Mouse (Mus musculus): ENCODE data around the gene Pold4. TPM values are rescaled to one million over a fixed set of nuclear protein-coding genes. Genes with fewer than 3 reads are reported as not detected.
A peak's percentile ranks its signal among the peaks of the same experiment; 100 is the strongest.

Gene Pold4
- polyA plus RNA-seq, 1 experiment from 2014 or later = 19.9 TPM

GRCm38 (mm10) chr19:4280425-4280824 lies 48.7 kb downstream of the Pold4 start:
- Histone ChIP-seq H3K4me1 (peaks cover 13% of the 10 kb centered on the region; the same call in 1 of the 2 replicates), H3K9ac (no peak overlapping the region), H3K36me3 (peaks cover 6% of the 10 kb centered on the region), H3K4me3 (no peak overlapping the region), H3K9me3 (peaks cover 5% of the 10 kb centered on the region; the same call in 1 of the 2 replicates), H3K27me3 (replicated peaks) (peaks cover 16% of the 10 kb centered on the region), H3K4me2 (no peak overlapping the region), H3K27ac (replicated peaks) (no peak overlapping the region)
- ATAC-seq (ENCODE audit: extremely low read depth, insufficient number of reproducible peaks, low FRiP score, low TSS enrichment) = no peak
- WGBS = 85% methylated on average over 9 of the region's 9 CpGs

- Histone ChIP-seq H3K9me3 (no peaks in the 10 kb centered on the region), H3K4me3 (peak within 1 kb of the TSS; percentile 54), H3K36me3 (peaks cover 32% of the 10 kb centered on the region), H3K4me2 (peak within 1 kb of the TSS; percentile 71), H3K27me3 (replicated peaks) (peaks cover 16% of the 10 kb centered on the region), H3K9ac (peak within 1 kb of the TSS; percentile 74), H3K27ac (replicated peaks) (no peak within 1 kb of the TSS), H3K4me1 (peaks cover 13% of the 10 kb centered on the region; the same call in 1 of the 2 replicates)
- under 1% methylated on average over 49 of the region's 50 CpGs for WGBS
- ATAC-seq (ENCODE audit: extremely low read depth, insufficient number of reproducible peaks, low FRiP score, low TSS enrichment) = peak; percentile 86
Observed at GRCm38 (mm10) chr19:4282898-4283553, 51.3 kb downstream of the Pold4 start, which contains the start of gene Ankrd13d. TSS of gene Ankrd13d (minus strand) at chr19:4283137.

Small RNA genes within 50 kb of the gene (microRNA-seq; reads per million reads assigned to microRNA genes)
- gene Gm26115 (not detected), gene Mir6985 (not detected)

Other genes starting within 250 kb of the Pold4 start
- gene Acy3, start 245.3 kb upstream of the Pold4 start, polyA plus RNA-seq (2015; fragmentation: Nextera tagmentation; extraction: Ambion mirVana) = 10.4 and 10.8 TPM in 2 replicates
- gene Tbx10, start 239.1 kb upstream of the Pold4 start, polyA plus RNA-seq (2015; fragmentation: Nextera tagmentation; extraction: Ambion mirVana) = not detected in 2 replicates
- 51.7 and 60.0 TPM in 2 replicates for gene Nudt8, start 231.3 kb upstream of the Pold4 start, polyA plus RNA-seq (2015; fragmentation: Nextera tagmentation; extraction: Ambion mirVana)
- 4.1 and 5.4 TPM in 2 replicates for gene Gm49405, start 231.3 kb upstream of the Pold4 start, polyA plus RNA-seq (2015; fragmentation: Nextera tagmentation; extraction: Ambion mirVana)
- 80.5 and 99.3 TPM in 2 replicates for gene Doc2g, start 228.6 kb upstream of the Pold4 start, polyA plus RNA-seq (2015; fragmentation: Nextera tagmentation; extraction: Ambion mirVana)
- 407 and 462 TPM in 2 replicates for gene Ndufv1, start 219.1 kb upstream of the Pold4 start, polyA plus RNA-seq (2015; fragmentation: Nextera tagmentation; extraction: Ambion mirVana)
- 380 and 421 TPM in 2 replicates for gene Gstp1, start 193.9 kb upstream of the Pold4 start, polyA plus RNA-seq (2015; fragmentation: Nextera tagmentation; extraction: Ambion mirVana)
- 5.1 and 5.9 TPM in 2 replicates for gene Gstp2, start 185.9 kb upstream of the Pold4 start, polyA plus RNA-seq (2015; fragmentation: Nextera tagmentation; extraction: Ambion mirVana)
- 0.29 and 0.61 TPM in 2 replicates for gene Gstp3, start 172.3 kb upstream of the Pold4 start, polyA plus RNA-seq (2015; fragmentation: Nextera tagmentation; extraction: Ambion mirVana)
- gene Cabp2, start 150.3 kb upstream of the Pold4 start, polyA plus RNA-seq (2015; fragmentation: Nextera tagmentation; extraction: Ambion mirVana) = not detected in 2 replicates
- gene Cdk2ap2, start 134.7 kb upstream of the Pold4 start, polyA plus RNA-seq (2015; fragmentation: Nextera tagmentation; extraction: Ambion mirVana) = 64.5 and 64.9 TPM in 2 replicates
- gene Pitpnm1, start 131.9 kb upstream of the Pold4 start, polyA plus RNA-seq (2015; fragmentation: Nextera tagmentation; extraction: Ambion mirVana) = 18.2 and 21.8 TPM in 2 replicates
- 84.3 and 96.3 TPM in 2 replicates for gene Aip, start 106.0 kb upstream of the Pold4 start, polyA plus RNA-seq (2015; fragmentation: Nextera tagmentation; extraction: Ambion mirVana)
- gene Gpr152, start 92.1 kb upstream of the Pold4 start, polyA plus RNA-seq (2015; fragmentation: Nextera tagmentation; extraction: Ambion mirVana) = not detected in 2 replicates
- gene Cabp4, start 87.9 kb upstream of the Pold4 start, polyA plus RNA-seq (2015; fragmentation: Nextera tagmentation; extraction: Ambion mirVana) = not detected in 2 replicates
- gene Coro1b, start 83.3 kb upstream of the Pold4 start, polyA plus RNA-seq (2015; fragmentation: Nextera tagmentation; extraction: Ambion mirVana) = 107 and 122 TPM in 2 replicates
- gene Ptprcap, start 78.3 kb upstream of the Pold4 start, polyA plus RNA-seq (2015; fragmentation: Nextera tagmentation; extraction: Ambion mirVana) = 1.2 and 1.4 TPM in 2 replicates
- gene Rps6kb2, start 68.5 kb upstream of the Pold4 start, polyA plus RNA-seq (2015; fragmentation: Nextera tagmentation; extraction: Ambion mirVana) = 46.0 and 47.1 TPM in 2 replicates
- gene Carns1, start 56.4 kb upstream of the Pold4 start, polyA plus RNA-seq (2015; fragmentation: Nextera tagmentation; extraction: Ambion mirVana) = 4.4 and 5.0 TPM in 2 replicates
- gene Tbc1d10c, start 40.6 kb upstream of the Pold4 start, polyA plus RNA-seq (2015; fragmentation: Nextera tagmentation; extraction: Ambion mirVana) = 2.0 and 2.7 TPM in 2 replicates
- 642 and 729 TPM in 2 replicates for gene Ppp1ca, start 39.8 kb upstream of the Pold4 start, polyA plus RNA-seq (2015; fragmentation: Nextera tagmentation; extraction: Ambion mirVana)
- 21.3 and 22.2 TPM in 2 replicates for gene Rad9a, start 30.2 kb upstream of the Pold4 start, polyA plus RNA-seq (2015; fragmentation: Nextera tagmentation; extraction: Ambion mirVana)
- 1.1 and 1.9 TPM in 2 replicates for gene Clcf1, start 17.7 kb upstream of the Pold4 start, polyA plus RNA-seq (2015; fragmentation: Nextera tagmentation; extraction: Ambion mirVana)
- not detected in 2 replicates for gene AC109138.7, start 17.5 kb upstream of the Pold4 start, polyA plus RNA-seq (2015; fragmentation: Nextera tagmentation; extraction: Ambion mirVana)
- gene Ssh3, start 37.3 kb downstream of the Pold4 start, polyA plus RNA-seq (2015; fragmentation: Nextera tagmentation; extraction: Ambion mirVana) = 5.0 and 6.7 TPM in 2 replicates
- gene Ankrd13d, start 51.2 kb downstream of the Pold4 start, polyA plus RNA-seq (2015; fragmentation: Nextera tagmentation; extraction: Ambion mirVana) = 1.0 and 1.6 TPM in 2 replicates
- gene Grk2, start 74.3 kb downstream of the Pold4 start, polyA plus RNA-seq (2015; fragmentation: Nextera tagmentation; extraction: Ambion mirVana) = 9.4 and 12.9 TPM in 2 replicates
- 31.6 and 35.5 TPM in 2 replicates for gene Kdm2a, start 166.4 kb downstream of the Pold4 start, polyA plus RNA-seq (2015; fragmentation: Nextera tagmentation; extraction: Ambion mirVana)
- gene Rhod, start 207.5 kb downstream of the Pold4 start, polyA plus RNA-seq (2015; fragmentation: Nextera tagmentation; extraction: Ambion mirVana) = 25.0 and 25.1 TPM in 2 replicates
- 0.94 and 1.1 TPM in 2 replicates for gene Syt12, start 245.5 kb downstream of the Pold4 start, polyA plus RNA-seq (2015; fragmentation: Nextera tagmentation; extraction: Ambion mirVana)